22 mouse cellular contexts compared by ENCODE assay signal in genomic region chr6:5159385-5159791, GRCm38 (mm10). TPM values are rescaled to one million over a fixed set of nuclear protein-coding genes. Genes with fewer than 3 reads are reported as not detected.
DNase-seq lines count a peak whose midpoint lies in the region; ATAC-seq and TF ChIP-seq lines count a peak whose summit lies in the region.
"Had no signal": no experiment of that assay in that cellular context is flagged by ENCODE, and none has a peak within 500 bp of the region (broad histone marks: within the 10 kb centered on the region; RNA-seq: fewer than 3 reads in every experiment).

No protein-coding gene starts in this region.

- intact Hi-C loops in heart, postnatal 36 days (cut with DNase I), result no loop called here

- H3K4me3 ChIP-seq in heart, embryonic 13.5 days, result no peak overlapping the region
- no peak overlapping the region for H3K4me3 ChIP-seq in liver, embryonic 13.5 days (replicated peaks)
- H3K4me3 ChIP-seq in liver, embryonic 11.5 days (ENCODE audit: low read depth, low read length), result no peak overlapping the region
- no peak overlapping the region for H3K4me3 ChIP-seq in E14TG2a.4 (replicated peaks; ENCODE audit: low read length)
- H3K4me3 ChIP-seq in liver, embryonic 16.5 days (ENCODE audit: low read depth, low read length), result no peak overlapping the region
- H3K4me3 ChIP-seq: embryonic facial prominence, embryonic 15.5 days; forebrain, embryonic 10.5 days; hindbrain, embryonic 12.5 days; limb, embryonic 13.5 days had no signal

- H3K4me1 ChIP-seq in heart, embryonic 13.5 days, result peaks cover 20% of the 10 kb centered on the region
- peaks cover 70% of the 10 kb centered on the region for H3K4me1 ChIP-seq in liver, embryonic 13.5 days (replicated peaks)
- peaks cover 45% of the 10 kb centered on the region for H3K4me1 ChIP-seq in liver, embryonic 11.5 days (replicated peaks; ENCODE audit: control insufficient read depth, insufficient read depth, low read length)
- H3K4me1 ChIP-seq in E14TG2a.4 (replicated peaks; ENCODE audit: low read depth, low read length), result no peaks in the 10 kb centered on the region
- H3K4me1 ChIP-seq in liver, embryonic 16.5 days (ENCODE audit: control insufficient read depth, low read depth, low read length), result peaks cover 32% of the 10 kb centered on the region
- H3K4me1 ChIP-seq: embryonic facial prominence, embryonic 15.5 days; hindbrain, embryonic 12.5 days had no signal

- 0 out of 2 replicates have a peak, but pooled peaks have one; percentile 5 for TF ChIP-seq CTCF in E14TG2a.4 (conservative IDR thresholded peaks at IDR 0.05; ENCODE audit: low read length)

- 59% methylated on average over 7 of the region's 7 CpGs for WGBS in heart, embryonic 13.5 days
- WGBS in liver, embryonic 13.5 days (ENCODE audit: insufficient replicate concordance), result 28% methylated on average over 7 of the region's 7 CpGs
- WGBS in liver, embryonic 11.5 days, result 51% methylated on average over 7 of the region's 7 CpGs
- 29% methylated on average over 7 of the region's 7 CpGs for WGBS in liver, embryonic 16.5 days (ENCODE audit: insufficient replicate concordance)

- peak overlapping the region; percentile 59; the same call in 1 of the 2 replicates for H3K27ac ChIP-seq in heart, embryonic 13.5 days (replicated peaks)
- peak overlapping the region; percentile 56; the same call in 1 of the 2 replicates for H3K27ac ChIP-seq in liver, embryonic 13.5 days
- no peak overlapping the region for H3K27ac ChIP-seq in liver, embryonic 11.5 days (ENCODE audit: low read depth, low read length)
- 0 out of 2 replicates have a peak overlapping the region, but pooled peaks have one; percentile 7 for H3K27ac ChIP-seq in liver, embryonic 16.5 days (ENCODE audit: low read length)
- H3K27ac ChIP-seq: embryonic facial prominence, embryonic 15.5 days; limb, embryonic 13.5 days had no signal

- H3K36me3 ChIP-seq in heart, embryonic 13.5 days, result peaks cover 41% of the 10 kb centered on the region
- peaks cover 6% of the 10 kb centered on the region; the same call in 1 of the 2 replicates for H3K36me3 ChIP-seq in liver, embryonic 13.5 days
- peaks cover 7% of the 10 kb centered on the region; the same call in 1 of the 2 replicates for H3K36me3 ChIP-seq in liver, embryonic 11.5 days (ENCODE audit: control insufficient read depth, insufficient read depth, low read length)
- peaks cover 39% of the 10 kb centered on the region for H3K36me3 ChIP-seq in E14TG2a.4 (ENCODE audit: insufficient read depth, low read length)
- H3K36me3 ChIP-seq in liver, embryonic 16.5 days (ENCODE audit: control insufficient read depth, insufficient read depth), result no peaks in the 10 kb centered on the region

- no peak for ATAC-seq in heart, embryonic 13.5 days (ENCODE audit: extremely low read depth, insufficient number of reproducible peaks, low FRiP score, low TSS enrichment)
- no peak for ATAC-seq in liver, embryonic 13.5 days (ENCODE audit: low read depth)
- no peak for ATAC-seq in liver, embryonic 11.5 days (replicated peaks; ENCODE audit: low FRiP score)
- ATAC-seq in liver, embryonic 16.5 days (ENCODE audit: low read depth), result no peak
- no peak for ATAC-seq in megakaryocyte, adult 5-6 weeks (ENCODE audit: poor library complexity, severe bottlenecking)

- no peak for DNase-seq in heart, postnatal 36 days
- no peak for DNase-seq in liver, embryonic 13.5 days
- DNase-seq in liver, embryonic 11.5 days (ENCODE audit: low spot score), result no peak
- DNase-seq: adrenal gland, postnatal 36 days; cerebellum, adult 8-10 months; right cerebral cortex, adult 18-20 months; thymus, adult 18-20 months had no signal

- H3K27me3 ChIP-seq in heart, embryonic 13.5 days (replicated peaks), result no peaks in the 10 kb centered on the region
- no peaks in the 10 kb centered on the region for H3K27me3 ChIP-seq in liver, embryonic 13.5 days
- H3K27me3 ChIP-seq in liver, embryonic 11.5 days (replicated peaks; ENCODE audit: control insufficient read depth, insufficient read depth, low read length), result no peaks in the 10 kb centered on the region
- no peaks in the 10 kb centered on the region for H3K27me3 ChIP-seq in E14TG2a.4 (ENCODE audit: insufficient read depth, low read length)
- H3K27me3 ChIP-seq in liver, embryonic 16.5 days (ENCODE audit: control insufficient read depth, insufficient read depth, low read depth, low read length), result no peaks in the 10 kb centered on the region
- H3K27me3 ChIP-seq: embryonic facial prominence, embryonic 15.5 days; hindbrain, embryonic 12.5 days; limb, embryonic 13.5 days had no signal

- H3K9ac ChIP-seq in heart, embryonic 13.5 days, result no peak overlapping the region
- peak overlapping the region; percentile 19; the same call in 1 of the 2 replicates for H3K9ac ChIP-seq in liver, embryonic 13.5 days
- no peak overlapping the region for H3K9ac ChIP-seq in liver, embryonic 11.5 days (ENCODE audit: low read depth, low read length)
- no peak overlapping the region for H3K9ac ChIP-seq in liver, embryonic 16.5 days (ENCODE audit: low read depth, low read length)
- H3K9ac ChIP-seq: embryonic facial prominence, embryonic 15.5 days; hindbrain, embryonic 12.5 days; limb, embryonic 13.5 days had no signal

- no peak overlapping the region for H3K4me2 ChIP-seq in heart, embryonic 13.5 days
- peak overlapping the region; percentile 28; the same call in 1 of the 2 replicates for H3K4me2 ChIP-seq in liver, embryonic 13.5 days
- H3K4me2 ChIP-seq in liver, embryonic 11.5 days, result no peak overlapping the region
- H3K4me2 ChIP-seq in liver, embryonic 16.5 days (ENCODE audit: low read depth, low read length), result no peak overlapping the region
- H3K4me2 ChIP-seq: embryonic facial prominence, embryonic 15.5 days; hindbrain, embryonic 12.5 days; limb, embryonic 13.5 days had no signal

- no peaks in the 10 kb centered on the region for H3K9me3 ChIP-seq in heart, embryonic 13.5 days
- H3K9me3 ChIP-seq in liver, embryonic 13.5 days (replicated peaks), result no peaks in the 10 kb centered on the region
- H3K9me3 ChIP-seq in liver, embryonic 11.5 days (ENCODE audit: control insufficient read depth, low read length), result no peaks in the 10 kb centered on the region
- peaks cover 19% of the 10 kb centered on the region for H3K9me3 ChIP-seq in E14TG2a.4 (ENCODE audit: low read length)
- H3K9me3 ChIP-seq in liver, embryonic 16.5 days (replicated peaks; ENCODE audit: control insufficient read depth, low read length), result no peaks in the 10 kb centered on the region
- H3K9me3 ChIP-seq: embryonic facial prominence, embryonic 15.5 days; forebrain, embryonic 10.5 days; hindbrain, embryonic 12.5 days; limb, embryonic 13.5 days had no signal

RNA-seq across cellular contexts. Expression of gene Pon1, which starts 34.4 kb away (rescaled TPM):
- 0.31 TPM in 1 of 2 replicates, not detected in the other for polyA plus RNA-seq in heart, embryonic 13.5 days (2015; fragmentation: Nextera tagmentation; extraction: Ambion mirVana)
- under 1 TPM in 1 of 2 experiments, not detected in 1; 0.53 TPM for total RNA-seq in heart, postnatal 36 days (2021)
- 2.3 TPM in 2 replicates for polyA plus RNA-seq in liver, embryonic 13.5 days (2015; fragmentation: Nextera tagmentation; extraction: Ambion mirVana)
- polyA plus RNA-seq in liver, embryonic 11.5 days (2014; fragmentation: Nextera tagmentation; extraction: Ambion mirVana), result 0.75 and 1.5 TPM in 2 replicates
- polyA plus RNA-seq in liver, embryonic 16.5 days (2015; fragmentation: Nextera tagmentation; extraction: Ambion mirVana), result 15.5 and 19.2 TPM in 2 replicates
- not detected in 2 replicates for total RNA-seq in megakaryocyte, adult 5-6 weeks (2015)
- not detected in 2 replicates for total RNA-seq in megakaryocyte, adult 5-6 weeks (2017)
- total RNA-seq: ES-E14; left cerebral cortex, postnatal 10 days had no signal
- polyA plus RNA-seq: C2C12; cortical plate, adult 2 months; hindbrain, embryonic 12.5 days; intestine, embryonic 14.5 days; limb, embryonic 13.5 days; midbrain, postnatal 0 days; neural tube, embryonic 11.5 days had no signal
